Mouse (Mus musculus) liver, postnatal 0 days (tissue): Measurements from ENCODE around the gene Gm13290.
"Not testable (repeated sequence)": the region's sequence is repeated elsewhere in the genome, so short reads cannot be mapped to it uniquely, and the experiment has no call there.

Source experiments
- CTCF ChIP-seq: sonication (generic); IDR thresholded peaks from 2 replicates; pipeline ENCODE4 v1.5.1; 2016; ENCODE audit warnings: antibody characterized with exemption, low read depth
- EP300 ChIP-seq: IDR thresholded peaks from 2 replicates; pipeline ENCODE4 v1.6.1; 2016; ENCODE audit warnings: antibody characterized with exemption, low read depth, mild to moderate bottlenecking

GRCm38 (mm10) chr4:88791250-88791649 lies 17.6 kb downstream of the Gm13290 start, which contains the start of gene Gm13278:
- TF ChIP-seq CTCF, EP300: not testable (repeated sequence)
